Mouse (Mus musculus): ENCODE measurements around the gene Spin1. TPM values are rescaled to one million over a fixed set of nuclear protein-coding genes. Genes with fewer than 3 reads are reported as not detected.
A peak's percentile ranks its signal among the peaks of the same experiment; 100 is the strongest.

Spin1 gene
- total and polyA plus RNA-seq, 3 experiments = 16.6 to 47.3 (median 23.7) TPM

- Histone ChIP-seq H3K9ac (ENCODE audit: control insufficient read depth, low read depth, low read length, poor library complexity, severe bottlenecking) (no peak overlapping the region), H3K27me3 (ENCODE audit: control insufficient read depth in 1 of 2, insufficient read depth in 2 of 2, low read length in 2 of 2) (no peaks in the 10 kb centered on the region), H3K36me3 (ENCODE audit: control insufficient read depth in 1 of 2, insufficient read depth in 2 of 2, low read length in 2 of 2) (peaks cover 9 to 54% of the 10 kb centered on the region in 2 experiments), H3K4me1 (ENCODE audit: control insufficient read depth in 1 of 2, insufficient read depth in 2 of 2, low read length in 2 of 2) (peaks cover 29 to 44% of the 10 kb centered on the region in 2 experiments), H3K4me3 (ENCODE audit: control insufficient read depth in 1 of 2, insufficient read depth in 1 of 2, low read depth in 2 of 2, low read length in 2 of 2) (no peak overlapping the region), H3K27ac (ENCODE audit: control insufficient read depth, low read depth, low read length) (peak overlapping the region; percentile 62), H3K79me2 (ENCODE audit: control insufficient read depth, insufficient read depth, low read length, poor library complexity) (peaks cover 24% of the 10 kb centered on the region), H3K9me3 (replicated peaks; ENCODE audit: insufficient read depth, low read length) (no peaks in the 10 kb centered on the region)
- DNase-seq (ENCODE audit: low read depth, low spot score) = peak; percentile 56
- TF ChIP-seq RAD21 (IDR thresholded peaks at IDR 0.05; ENCODE audit: low read depth, low read length) = no peak
- TF ChIP-seq ETS1 (IDR thresholded peaks at IDR 0.05; ENCODE audit: low read depth, low read length) = no peak; the same call in 1 of the 2 replicates
- TF ChIP-seq ZNF384 (IDR thresholded peaks at IDR 0.05; ENCODE audit: low read depth, low read length) = no peak
- TF ChIP-seq POLR2A (IDR thresholded peaks at IDR 0.05; ENCODE audit: control insufficient read depth in 1 of 2, insufficient read depth in 1 of 2, low read depth in 1 of 2, low read length in 2 of 2, poor library complexity in 1 of 2) = no peak
- no peak for TF ChIP-seq JUND (IDR thresholded peaks at IDR 0.05; ENCODE audit: low read depth, low read length)
- no peak for TF ChIP-seq CTCF (IDR thresholded peaks at IDR 0.05 in 2 of 3, conservative IDR thresholded peaks at IDR 0.05 in 1 of 3; ENCODE audit: control insufficient read depth in 1 of 3, insufficient read depth in 1 of 3, low read depth in 2 of 3, low read length in 3 of 3, poor library complexity in 1 of 3, severe bottlenecking in 1 of 3)
- no peak for TF ChIP-seq SIN3A (IDR thresholded peaks at IDR 0.05; ENCODE audit: low read length)
- no peak for TF ChIP-seq USF2 (IDR thresholded peaks at IDR 0.05; ENCODE audit: borderline replicate concordance in 1 of 2, insufficient read depth in 1 of 2, low read depth in 1 of 2, low read length in 2 of 2)
- TF ChIP-seq E2F4 (IDR thresholded peaks at IDR 0.05; ENCODE audit: borderline replicate concordance, low read depth, low read length) = no peak
- no peak for TF ChIP-seq NRF1 (IDR thresholded peaks at IDR 0.05; ENCODE audit: insufficient read depth, low read depth, low read length, poor library complexity, severe bottlenecking)
- no peak for TF ChIP-seq ZKSCAN1 (IDR thresholded peaks at IDR 0.05; ENCODE audit: low read depth, low read length)
- no peak for TF ChIP-seq MYB (IDR thresholded peaks at IDR 0.05; ENCODE audit: low read depth, low read length)
- TF ChIP-seq ELF1 (IDR thresholded peaks at IDR 0.05; ENCODE audit: low read depth, low read length) = no peak
- no peak for TF ChIP-seq UBTF (IDR thresholded peaks at IDR 0.05; ENCODE audit: borderline replicate concordance, insufficient read depth, low read depth, low read length)
- peak; percentile 69 for TF ChIP-seq RCOR1 (IDR thresholded peaks at IDR 0.05; ENCODE audit: low read depth, low read length)
- peak; percentile 91 for TF ChIP-seq GATA1 (IDR thresholded peaks at IDR 0.05; ENCODE audit: low read depth, low read length)
- peak; percentile 92 to 93 for TF ChIP-seq EP300 (IDR thresholded peaks at IDR 0.05; ENCODE audit: low read depth in 1 of 2, low read length in 2 of 2)
- TF ChIP-seq NELFE (IDR thresholded peaks at IDR 0.05; ENCODE audit: low read depth, low read length) = no peak
- 0 out of 2 replicates have a peak, but pooled peaks have one; percentile 35 for TF ChIP-seq TBP (IDR thresholded peaks at IDR 0.05; ENCODE audit: low read depth, low read length)
- no peak for TF ChIP-seq GABPA (IDR thresholded peaks at IDR 0.05; ENCODE audit: low read depth, low read length)
- no peak for TF ChIP-seq KAT2A (conservative IDR thresholded peaks at IDR 0.05; ENCODE audit: low read depth, low read length)
- no peak for TF ChIP-seq MAX (IDR thresholded peaks at IDR 0.05; ENCODE audit: low read length)
- TF ChIP-seq MYC (IDR thresholded peaks at IDR 0.05; ENCODE audit: low read depth, low read length) = 0 out of 2 replicates have a peak, but pooled peaks have one; percentile 24
- TF ChIP-seq BHLHE40 (IDR thresholded peaks at IDR 0.05; ENCODE audit: borderline replicate concordance, low read depth, low read length) = 0 out of 2 replicates have a peak, but pooled peaks have one; percentile 8
- no peak for TF ChIP-seq USF1 (IDR thresholded peaks at IDR 0.05; ENCODE audit: low read depth, low read length)
- no peak for TF ChIP-seq CHD1 (IDR thresholded peaks at IDR 0.05; ENCODE audit: low read depth, low read length)
- TF ChIP-seq MEF2A (IDR thresholded peaks at IDR 0.05; ENCODE audit: extremely low read depth, insufficient replicate concordance, low read depth, low read length, poor library complexity, severe bottlenecking) = no peak
- no peak for TF ChIP-seq HCFC1 (IDR thresholded peaks at IDR 0.05; ENCODE audit: low read depth, low read length)
- TF ChIP-seq ZMIZ1 (IDR thresholded peaks at IDR 0.05; ENCODE audit: low read depth, low read length) = no peak
- TF ChIP-seq MAZ (IDR thresholded peaks at IDR 0.05; ENCODE audit: low read depth, low read length) = no peak
- TF ChIP-seq SMC3 (IDR thresholded peaks at IDR 0.05; ENCODE audit: low read depth, low read length) = no peak
- no peak for TF ChIP-seq POLR2AphosphoS5 (IDR thresholded peaks at IDR 0.05; ENCODE audit: borderline replicate concordance, low read depth, low read length)
- TF ChIP-seq TCF12 (IDR thresholded peaks at IDR 0.05; ENCODE audit: low read depth, low read length) = peak; percentile 78
- TF ChIP-seq CHD2 (IDR thresholded peaks at IDR 0.05; ENCODE audit: low read length) = no peak
- no peak for TF ChIP-seq MAFK (IDR thresholded peaks at IDR 0.05; ENCODE audit: borderline replicate concordance, low read depth, low read length)
- TF ChIP-seq POLR2AphosphoS2 (IDR thresholded peaks at IDR 0.05; ENCODE audit: low read length) = no peak
- TF ChIP-seq TAL1 (IDR thresholded peaks at IDR 0.05; ENCODE audit: low read length) = peak; percentile 35
- no peak for TF ChIP-seq MXI1 (IDR thresholded peaks at IDR 0.05; ENCODE audit: low read depth, low read length)
These were observed 27.2 kb downstream of the Spin1 start for GRCm38 (mm10) chr13:51127906-51128305.

All from MEL (cell line).